Comparison of ENCODE assay signal across 18 mouse cellular contexts in the genomic region with DNA sequence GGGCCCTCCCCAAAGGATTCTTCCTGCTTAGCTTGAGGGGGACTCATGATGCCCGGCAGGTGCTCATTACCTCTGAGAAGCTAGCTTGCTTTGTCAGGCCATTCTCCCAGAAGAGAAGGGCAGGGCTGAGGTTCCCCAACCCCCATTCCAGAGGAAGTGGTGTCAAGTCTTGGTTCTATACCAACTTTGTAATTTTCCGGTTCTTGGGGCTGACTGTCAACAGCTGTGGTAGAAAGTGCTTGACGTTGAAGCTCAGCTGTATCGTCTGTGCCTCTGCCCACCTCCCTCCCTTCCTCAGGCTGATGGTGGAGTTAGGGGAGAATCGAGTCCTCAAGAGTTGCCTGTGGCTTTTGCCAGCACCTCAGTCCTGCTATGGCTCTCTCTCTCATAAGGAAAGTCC. TPM values are rescaled to one million over a fixed set of nuclear protein-coding genes. Genes with fewer than 3 reads are reported as not detected.
DNase-seq lines count a peak whose midpoint lies in the region; ATAC-seq and TF ChIP-seq lines count a peak whose summit lies in the region.
"Had no signal": no experiment of that assay in that cellular context is flagged by ENCODE, and none has a peak within 500 bp of the region (broad histone marks: within the 10 kb centered on the region; RNA-seq: fewer than 3 reads in every experiment).

No protein-coding gene starts in this region.

- no peak overlapping the region for H3K9ac ChIP-seq in stomach, postnatal 0 days (ENCODE audit: low read length)
- H3K9ac ChIP-seq: embryonic facial prominence, embryonic 15.5 days; forebrain, embryonic 12.5 days; kidney, embryonic 15.5 days; midbrain, embryonic 15.5 days; neural tube, embryonic 12.5 days had no signal

- no peak overlapping the region for H3K4me3 ChIP-seq in stomach, postnatal 0 days (ENCODE audit: low read depth, low read length)
- H3K4me3 ChIP-seq: embryonic facial prominence, embryonic 15.5 days; forebrain, embryonic 12.5 days; kidney, embryonic 15.5 days; midbrain, embryonic 15.5 days; neural tube, embryonic 12.5 days had no signal

- no peaks in the 10 kb centered on the region for H3K27me3 ChIP-seq in stomach, postnatal 0 days (ENCODE audit: control insufficient read depth, insufficient read depth, low read length)
- H3K27me3 ChIP-seq: embryonic facial prominence, embryonic 15.5 days; forebrain, embryonic 12.5 days; kidney, embryonic 15.5 days; midbrain, embryonic 15.5 days; neural tube, embryonic 12.5 days; Patski had no signal

- TF ChIP-seq CTCF in stomach, postnatal 0 days (IDR thresholded peaks at IDR 0.05; ENCODE audit: low read depth), result no peak

- H3K36me3 ChIP-seq in stomach, postnatal 0 days (ENCODE audit: control insufficient read depth, insufficient read depth, low read length), result peaks cover 5% of the 10 kb centered on the region; the same call in 1 of the 2 replicates
- H3K36me3 ChIP-seq: embryonic facial prominence, embryonic 15.5 days; forebrain, embryonic 12.5 days; kidney, embryonic 15.5 days; midbrain, embryonic 15.5 days; neural tube, embryonic 12.5 days had no signal

- 52% methylated on average over 5 of the region's 5 CpGs for WGBS in stomach, postnatal 0 days

- DNase-seq in lung, postnatal 25 days (ENCODE audit: low spot score), result peak; percentile 21
- DNase-seq in lung, adult 18-20 months, result no peak
- no peak for DNase-seq in stomach, postnatal 0 days (ENCODE audit: low spot score)
- DNase-seq in cerebellum, postnatal 14 days, result no peak
- no peak for DNase-seq in kidney, postnatal 4 days
- DNase-seq in adipocyte (ENCODE audit: low spot score), result no peak
- DNase-seq: adrenal gland, adult 8-10 months; cerebellum, postnatal 25 days; heart, postnatal 36 days had no signal

- TF ChIP-seq EP300 in stomach, postnatal 0 days (optimal IDR thresholded peaks at IDR 0.05), result no peak

- H3K27ac ChIP-seq in stomach, postnatal 0 days (replicated peaks), result no peak overlapping the region
- H3K27ac ChIP-seq: embryonic facial prominence, embryonic 15.5 days; forebrain, embryonic 12.5 days; kidney, embryonic 15.5 days; midbrain, embryonic 15.5 days; neural tube, embryonic 12.5 days had no signal

- no peak overlapping the region for H3K4me2 ChIP-seq in stomach, postnatal 0 days (replicated peaks; ENCODE audit: low read depth)
- H3K4me2 ChIP-seq: embryonic facial prominence, embryonic 15.5 days; forebrain, embryonic 12.5 days; kidney, embryonic 15.5 days; midbrain, embryonic 15.5 days; neural tube, embryonic 12.5 days had no signal

- no peaks in the 10 kb centered on the region for H3K9me3 ChIP-seq in stomach, postnatal 0 days (ENCODE audit: control insufficient read depth, low read length)
- H3K9me3 ChIP-seq: embryonic facial prominence, embryonic 15.5 days; forebrain, embryonic 12.5 days; kidney, embryonic 15.5 days; midbrain, embryonic 15.5 days; neural tube, embryonic 12.5 days had no signal

- ATAC-seq in common myeloid progenitor, adult 5-6 weeks (replicated peaks; ENCODE audit: low read depth, poor library complexity, severe bottlenecking), result peak; percentile 73
- ATAC-seq in stomach, postnatal 0 days (ENCODE audit: low FRiP score, low TSS enrichment), result 0 out of 2 replicates have a peak, but pooled peaks have one; percentile 18
- ATAC-seq: midbrain, embryonic 15.5 days; Patski had no signal

- H3K4me1 ChIP-seq in stomach, postnatal 0 days (replicated peaks; ENCODE audit: control insufficient read depth, insufficient read depth), result no peaks in the 10 kb centered on the region
- H3K4me1 ChIP-seq: forebrain, embryonic 12.5 days; midbrain, embryonic 15.5 days; neural tube, embryonic 12.5 days had no signal

RNA-seq across cellular contexts. Expression of gene Gm11639, which starts 18.1 kb away (rescaled TPM):
- total RNA-seq in common myeloid progenitor, adult 5-6 weeks (2017), result not detected in 2 replicates
- 0.01 TPM in 2 replicates for polyA plus RNA-seq in stomach, postnatal 0 days (2015; fragmentation: Nextera tagmentation; extraction: Ambion mirVana)
- total RNA-seq: gastrocnemius, adult 18-20 months had no signal
- polyA plus RNA-seq: forebrain, embryonic 12.5 days; liver, adult 2 months had no signal

RNA-seq across cellular contexts. Expression of gene Itgb3, which starts 59.6 kb away (rescaled TPM):
- 12.3 and 15.8 TPM in 2 replicates for total RNA-seq in common myeloid progenitor, adult 5-6 weeks (2017)
- polyA plus RNA-seq in stomach, postnatal 0 days (2015; fragmentation: Nextera tagmentation; extraction: Ambion mirVana), result 4.7 and 5.1 TPM in 2 replicates
